Mouse (Mus musculus): ENCODE measurements around the gene Patl2. TPM values are rescaled to one million over a fixed set of nuclear protein-coding genes. Genes with fewer than 3 reads are reported as not detected.

Gene Patl2
- total RNA-seq, 2 experiments from 2014 or later = not detected

DNA sequence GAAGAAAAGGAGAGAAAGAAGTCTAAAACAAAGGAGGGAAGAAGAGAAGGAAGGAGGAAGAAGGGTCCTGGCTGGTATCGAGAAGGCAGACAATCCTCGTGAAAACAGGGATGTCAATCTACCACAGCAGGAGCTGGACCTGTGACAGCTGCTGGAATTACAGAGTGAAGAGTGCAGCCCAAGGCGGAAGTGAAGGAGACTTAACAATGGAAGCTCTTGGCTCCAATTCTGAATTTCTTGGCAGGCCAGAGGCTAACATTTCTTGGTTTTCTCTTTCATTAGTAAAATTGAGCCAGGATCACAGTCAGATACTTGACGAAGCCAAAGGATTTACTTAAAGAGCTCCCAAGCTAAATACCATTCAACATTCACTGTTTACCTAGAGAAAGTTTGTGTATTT, 99.5 kb downstream of the Patl2 start:
- ATAC-seq (ENCODE audit: poor library complexity, severe bottlenecking) = no peak

DNA sequence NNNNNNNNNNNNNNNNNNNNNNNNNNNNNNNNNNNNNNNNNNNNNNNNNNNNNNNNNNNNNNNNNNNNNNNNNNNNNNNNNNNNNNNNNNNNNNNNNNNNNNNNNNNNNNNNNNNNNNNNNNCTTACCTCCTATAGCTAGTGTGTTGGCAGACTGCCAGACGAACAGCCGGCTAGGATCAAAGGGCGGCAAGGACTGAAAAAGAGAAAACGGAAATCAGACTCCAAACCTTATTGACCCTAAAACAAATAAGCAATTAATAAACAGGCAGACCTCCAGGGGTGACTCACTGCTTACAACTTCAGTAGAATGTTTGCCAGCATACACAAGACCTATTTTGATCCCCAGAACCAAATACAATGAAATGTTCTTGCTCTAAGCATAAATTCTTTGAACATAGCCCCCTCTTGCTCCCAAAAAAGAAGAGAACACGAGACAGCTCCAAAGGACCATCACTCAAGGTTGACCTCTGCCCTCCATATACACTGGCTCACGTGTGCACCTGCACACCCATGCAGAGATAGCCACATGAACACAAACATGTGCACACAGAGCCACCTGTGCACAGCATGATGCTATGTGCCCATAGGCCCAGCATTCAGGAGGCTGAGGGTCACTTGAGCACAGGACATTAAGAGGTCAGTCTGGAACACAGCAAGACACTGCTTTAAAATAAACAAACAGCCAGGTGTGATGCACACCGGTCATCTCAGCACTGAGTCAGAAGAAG, 104.1 kb downstream of the Patl2 start:
- ATAC-seq (ENCODE audit: poor library complexity, severe bottlenecking) = no peak

Other genes starting within 250 kb of the Patl2 start
- gene Ctdspl2, start 230.2 kb downstream of the Patl2 start, total RNA-seq (2015) = 41.3 and 44.9 TPM in 2 replicates
- gene Ctdspl2, start 230.2 kb downstream of the Patl2 start, total RNA-seq (2017) = 57.7 and 69.8 TPM in 2 replicates
- 0.07 and 0.18 TPM in 2 replicates for gene Mageb3, start 230.1 kb downstream of the Patl2 start, total RNA-seq (2015)
- 0.11 and 0.41 TPM in 2 replicates for gene Mageb3, start 230.1 kb downstream of the Patl2 start, total RNA-seq (2017)
- gene Eif3j1, start 157.6 kb downstream of the Patl2 start, total RNA-seq (2015) = 14.5 and 15.3 TPM in 2 replicates
- 16.4 and 17.2 TPM in 2 replicates for gene Eif3j1, start 157.6 kb downstream of the Patl2 start, total RNA-seq (2017)
- gene Spg11, start 67.8 kb downstream of the Patl2 start, total RNA-seq (2015) = 11.2 TPM in 2 replicates
- 14.8 and 15.3 TPM in 2 replicates for gene Spg11, start 67.8 kb downstream of the Patl2 start, total RNA-seq (2017)
- gene B2m, start 38.5 kb downstream of the Patl2 start, total RNA-seq (2015) = 5,498 and 5,622 TPM in 2 replicates
- 2,725 and 3,039 TPM in 2 replicates for gene B2m, start 38.5 kb downstream of the Patl2 start, total RNA-seq (2017)
- not detected in 2 replicates for gene Trim69, start 25.5 kb downstream of the Patl2 start, total RNA-seq (2015)
- gene Trim69, start 25.5 kb downstream of the Patl2 start, total RNA-seq (2017) = 0.33 TPM in 1 of 2 replicates, not detected in the other
- not detected in 2 replicates for gene Terb2, start 83 bp upstream of the Patl2 start, total RNA-seq (2015)
- not detected in 2 replicates for gene Terb2, start 83 bp upstream of the Patl2 start, total RNA-seq (2017)
- 26.3 and 27.8 TPM in 2 replicates for gene Sord, start 48.6 kb upstream of the Patl2 start, total RNA-seq (2015)
- 34.9 and 36.1 TPM in 2 replicates for gene Sord, start 48.6 kb upstream of the Patl2 start, total RNA-seq (2017)
- gene Duox2, start 112.3 kb upstream of the Patl2 start, total RNA-seq (2015) = not detected in 2 replicates
- gene Duox2, start 112.3 kb upstream of the Patl2 start, total RNA-seq (2017) = not detected in 2 replicates
- not detected in 2 replicates for gene Duoxa2, start 112.7 kb upstream of the Patl2 start, total RNA-seq (2015)
- not detected in 2 replicates for gene Duoxa2, start 112.7 kb upstream of the Patl2 start, total RNA-seq (2017)
- gene Duoxa1, start 127.5 kb upstream of the Patl2 start, total RNA-seq (2015) = not detected in 2 replicates
- gene Duoxa1, start 127.5 kb upstream of the Patl2 start, total RNA-seq (2017) = not detected in 2 replicates
- not detected in 2 replicates for gene Duox1, start 129.5 kb upstream of the Patl2 start, total RNA-seq (2015)
- gene Duox1, start 129.5 kb upstream of the Patl2 start, total RNA-seq (2017) = not detected in 2 replicates
- gene Shf, start 183.0 kb upstream of the Patl2 start, total RNA-seq (2015) = 0.31 and 2.1 TPM in 2 replicates
- 0.81 and 1.5 TPM in 2 replicates for gene Shf, start 183.0 kb upstream of the Patl2 start, total RNA-seq (2017)
- 9.8 and 11.4 TPM in 2 replicates for gene Slc28a2, start 240.3 kb upstream of the Patl2 start, total RNA-seq (2015)
- 12.6 and 14.9 TPM in 2 replicates for gene Slc28a2, start 240.3 kb upstream of the Patl2 start, total RNA-seq (2017)

Data from megakaryocyte, adult 5-6 weeks (primary cell).